Mouse (Mus musculus) kidney, postnatal 36 days (tissue): ENCODE measurements around the gene Cdkal1.

Source experiments
- DNase-seq, 2 experiments: peaks; one replicate each; pipeline ENCODE4 v3.0.0; 2021 to 2022; ENCODE audit warnings: mixed read lengths in 2 of 2

Cdkal1 gene

DNA sequence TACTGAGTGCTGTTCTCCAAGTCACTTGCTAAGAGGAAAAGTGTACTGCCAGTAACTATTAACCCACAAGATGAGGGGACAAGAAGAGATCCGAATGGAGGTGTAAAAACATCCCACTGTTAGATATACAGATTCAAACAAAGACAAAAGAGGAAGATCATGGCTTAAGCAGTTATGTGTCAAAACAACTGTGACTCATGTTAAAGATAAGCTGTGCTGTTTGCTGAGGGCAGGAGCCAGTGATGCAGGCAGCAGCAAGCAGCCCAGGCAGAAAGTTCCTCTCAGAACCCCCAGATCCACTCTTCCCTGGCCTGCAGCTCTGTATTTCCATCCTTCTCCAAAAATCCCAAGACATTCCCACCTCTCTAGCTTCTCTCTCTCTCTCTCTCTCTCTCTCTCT is 230.5 kb downstream of the Cdkal1 start:
- no peak for DNase-seq

DNA sequence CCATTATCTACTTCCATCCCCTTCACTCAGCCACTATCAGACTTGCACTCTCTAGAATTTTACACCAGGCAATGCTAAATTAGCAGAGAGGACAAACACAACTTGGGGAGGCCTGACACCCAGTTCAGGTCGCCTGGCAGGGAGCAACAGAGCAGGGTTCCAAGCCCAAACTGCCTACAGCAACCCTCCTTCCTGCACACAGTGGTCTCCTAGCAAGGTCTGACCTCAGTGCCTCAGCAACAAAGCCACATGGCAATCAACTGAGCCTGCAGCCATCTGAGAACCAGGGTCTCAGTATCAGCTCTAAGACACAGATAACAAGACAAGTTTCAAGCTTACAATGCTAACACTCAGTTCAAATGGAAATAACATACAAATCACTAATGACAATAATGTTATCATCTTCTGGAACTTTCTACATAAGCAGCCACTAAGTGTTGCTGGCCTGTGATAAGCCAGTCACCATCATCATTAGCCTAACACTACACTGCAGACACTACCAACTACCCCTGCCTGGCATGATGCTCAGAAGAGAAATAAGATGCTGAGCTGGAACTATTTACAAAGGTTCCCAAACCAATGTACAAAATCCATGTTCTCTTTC is 231.7 kb downstream of the Cdkal1 start:
- DNase-seq = no peak

DNA sequence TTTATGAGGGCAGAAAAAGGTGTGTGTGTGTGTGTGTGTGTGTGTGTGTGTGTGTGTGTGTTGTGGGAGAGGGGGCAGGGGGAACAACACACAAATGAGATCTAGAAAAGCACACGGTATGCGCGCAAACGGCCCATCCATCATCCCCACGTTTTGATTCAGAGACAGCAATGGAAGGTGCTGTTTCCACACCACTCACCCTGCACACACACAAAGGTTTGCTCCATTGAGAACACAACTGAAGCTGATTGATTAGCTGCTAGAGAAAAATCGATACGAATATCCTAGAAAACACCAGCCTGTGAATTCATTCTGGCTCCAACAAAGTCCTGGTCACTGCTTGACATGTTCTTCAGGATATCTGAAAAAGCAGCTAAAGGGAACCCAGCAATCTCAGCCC is 233.6 kb downstream of the Cdkal1 start:
- no peak for DNase-seq

DNA sequence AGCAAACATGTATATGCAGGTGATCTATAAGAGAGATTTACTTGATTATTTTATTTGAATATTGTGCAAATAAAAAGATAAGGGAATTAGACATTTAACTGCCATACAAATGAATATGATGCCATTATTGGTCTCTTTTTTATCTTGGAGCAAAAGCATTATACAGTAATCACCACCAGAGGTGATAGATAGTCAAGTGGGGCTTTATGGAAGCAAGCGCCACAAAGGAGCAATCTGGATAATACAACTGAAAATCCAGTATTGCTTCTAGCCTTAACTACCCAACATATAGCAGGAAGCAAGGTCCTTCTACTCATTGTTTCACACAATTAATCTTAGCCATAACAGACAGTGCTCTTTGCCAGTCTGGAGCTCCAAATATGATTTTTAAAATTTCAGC is 234.1 kb downstream of the Cdkal1 start:
- DNase-seq = no peak

DNA sequence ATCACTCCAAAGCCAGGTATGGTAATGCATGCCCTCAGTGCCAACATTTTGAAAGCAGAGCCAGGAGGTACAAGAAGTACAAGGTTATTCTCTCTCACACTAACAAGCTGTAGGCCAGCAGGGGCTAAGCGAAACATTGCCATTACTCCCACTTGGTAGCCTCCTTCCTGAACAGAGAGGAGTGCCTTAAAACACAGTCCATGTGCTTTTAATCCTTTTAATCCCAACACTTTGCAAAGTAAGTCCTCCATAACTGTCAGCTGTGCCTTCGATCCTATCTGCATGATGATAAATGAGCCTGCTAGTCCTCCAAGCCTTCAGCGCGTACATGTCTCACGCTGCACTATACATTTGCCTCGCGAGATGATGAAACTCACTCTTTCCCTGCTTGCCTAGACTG is 234.6 kb downstream of the Cdkal1 start:
- DNase-seq = no peak

DNA sequence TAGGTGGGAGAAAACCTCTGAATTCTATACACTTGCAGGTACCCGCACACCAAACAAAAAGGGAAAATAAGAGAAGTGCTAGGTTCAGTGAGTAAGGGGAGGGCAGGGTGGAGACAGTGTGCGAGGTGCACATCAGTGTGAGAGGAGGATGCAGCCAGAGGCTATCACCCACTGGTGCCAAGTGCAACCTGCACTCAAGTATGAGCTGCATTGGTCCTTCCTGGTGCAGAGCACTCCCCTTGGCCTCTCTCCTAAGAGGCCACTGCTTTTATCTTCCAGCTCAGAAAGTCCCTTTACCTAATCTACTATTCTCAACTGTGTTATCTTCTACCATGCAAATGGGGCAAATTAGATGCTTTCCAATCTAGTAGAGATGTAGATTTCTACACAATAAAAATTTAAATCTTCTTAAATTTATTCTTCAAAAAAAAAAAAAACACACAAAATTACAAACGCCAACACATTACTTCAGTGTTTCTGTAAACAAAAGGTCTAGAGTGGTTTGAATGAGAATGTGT is 238.8 kb downstream of the Cdkal1 start:
- DNase-seq = no peak

DNA sequence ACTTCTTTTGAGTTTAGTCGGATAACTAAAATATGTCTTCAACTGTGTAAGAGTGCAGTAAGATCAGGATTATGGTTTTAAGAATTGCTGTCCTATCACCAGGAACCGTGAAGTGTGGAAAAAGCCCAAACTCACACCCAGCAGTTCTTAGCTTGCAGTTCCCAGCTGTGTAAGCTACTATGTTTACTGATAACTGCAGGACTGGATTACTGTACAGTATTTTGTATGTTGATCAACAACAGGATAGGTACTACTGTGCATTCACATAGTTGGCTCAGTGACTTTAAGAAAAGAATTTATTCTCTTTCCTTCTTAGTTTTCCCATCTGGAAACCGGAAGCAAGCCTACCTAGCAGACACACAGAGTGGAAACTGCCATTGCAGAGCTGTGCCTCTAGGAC is 239.5 kb downstream of the Cdkal1 start:
- DNase-seq = no peak

DNA sequence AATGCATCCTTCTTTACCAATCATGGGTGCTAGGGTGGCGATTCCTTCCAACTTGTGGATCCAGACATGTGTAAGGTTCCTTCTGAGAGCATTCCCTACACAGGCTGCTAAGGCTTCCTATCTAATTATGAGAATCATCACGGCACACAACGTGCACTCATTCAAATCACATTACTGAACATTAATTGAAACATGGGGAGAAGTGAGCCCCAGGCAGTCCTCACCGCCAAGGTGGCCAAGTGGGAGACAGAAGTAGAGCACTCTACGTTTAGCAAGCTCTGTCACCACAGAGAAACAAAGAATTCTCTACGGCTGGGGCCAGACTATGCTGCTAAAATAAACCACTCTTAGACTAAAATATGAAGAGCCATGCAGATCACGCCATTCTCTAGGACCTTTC is 240.4 kb downstream of the Cdkal1 start:
- DNase-seq = no peak

DNA sequence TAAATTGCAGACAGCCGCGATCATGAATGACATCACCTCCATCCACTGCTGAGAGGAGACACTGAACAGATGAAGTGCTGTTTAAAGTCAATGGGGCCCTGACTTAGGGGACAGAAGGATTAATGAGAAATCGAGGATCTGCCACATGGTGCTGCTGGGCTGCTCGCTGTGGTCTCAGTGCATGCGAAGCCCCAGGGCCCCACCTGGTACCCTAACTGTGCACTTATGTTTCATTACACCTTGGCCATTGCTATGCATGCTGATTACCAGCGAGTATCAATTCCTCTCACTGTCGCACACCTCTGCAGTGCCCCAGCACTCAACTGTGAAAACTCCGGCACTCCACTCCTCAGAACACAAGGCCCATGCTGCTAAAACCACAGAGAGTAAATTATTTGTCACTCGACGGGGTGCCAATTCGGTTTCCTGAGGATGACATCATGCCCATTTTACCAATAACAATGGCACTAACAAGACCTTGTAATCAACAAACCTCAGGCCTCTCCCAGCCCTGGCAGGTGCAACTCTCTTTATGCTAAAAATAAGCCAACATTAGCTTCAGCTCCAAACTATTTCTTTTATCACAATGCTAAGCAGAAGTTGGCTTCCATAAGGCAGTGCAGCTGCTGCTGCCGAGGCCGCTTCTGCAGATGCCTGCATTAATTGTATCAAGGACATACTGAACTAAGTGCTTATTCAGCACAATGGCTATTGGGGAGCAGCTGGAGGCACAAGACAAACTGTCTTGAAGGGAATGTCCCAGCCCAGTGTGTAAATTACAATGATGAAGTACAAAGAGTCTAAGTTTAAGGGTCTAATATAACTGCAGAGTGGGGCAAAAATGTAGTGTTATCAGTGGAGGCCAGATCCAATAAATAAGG is 245.2 kb downstream of the Cdkal1 start:
- no peak for DNase-seq

DNA sequence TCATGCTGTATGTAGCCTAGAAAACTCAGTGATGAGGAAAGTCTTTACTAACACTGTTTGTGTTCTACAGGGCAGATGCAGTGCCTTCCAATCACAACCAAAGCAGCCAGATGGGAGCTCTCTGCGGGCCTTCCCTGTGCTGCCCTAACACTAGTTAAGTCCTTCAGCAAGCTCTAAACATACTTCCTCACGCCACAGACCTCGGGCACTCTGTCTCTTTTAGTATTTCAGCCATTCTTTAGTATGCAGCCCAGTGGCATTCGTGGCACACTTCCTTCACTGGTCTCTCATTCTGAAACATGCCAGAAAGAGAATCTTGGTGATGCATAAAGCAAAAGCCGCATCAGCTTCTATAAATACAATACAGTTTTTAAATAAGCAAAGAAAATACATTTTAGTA is 246.0 kb downstream of the Cdkal1 start:
- DNase-seq = no peak

DNA sequence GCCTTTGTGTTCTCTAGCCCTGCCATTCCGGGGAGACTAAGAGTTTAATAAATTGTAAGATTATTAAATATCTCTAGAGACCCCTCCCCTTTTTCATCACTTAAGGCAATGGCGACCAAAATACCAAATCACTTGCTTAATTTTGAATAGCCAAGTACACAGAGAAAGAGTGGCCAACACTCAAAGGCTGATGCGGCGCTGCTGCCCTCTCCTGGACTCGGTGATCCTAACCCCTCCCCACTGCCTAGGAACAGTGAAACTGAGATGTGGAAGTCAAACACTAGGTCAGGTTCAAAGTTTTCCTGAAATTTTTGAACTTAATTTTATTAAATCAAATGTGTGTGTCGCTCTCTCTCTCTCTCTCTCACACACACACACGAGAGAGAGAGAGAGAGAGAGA is 251.2 kb downstream of the Cdkal1 start:
- DNase-seq = peak; percentile 65 to 86

DNA sequence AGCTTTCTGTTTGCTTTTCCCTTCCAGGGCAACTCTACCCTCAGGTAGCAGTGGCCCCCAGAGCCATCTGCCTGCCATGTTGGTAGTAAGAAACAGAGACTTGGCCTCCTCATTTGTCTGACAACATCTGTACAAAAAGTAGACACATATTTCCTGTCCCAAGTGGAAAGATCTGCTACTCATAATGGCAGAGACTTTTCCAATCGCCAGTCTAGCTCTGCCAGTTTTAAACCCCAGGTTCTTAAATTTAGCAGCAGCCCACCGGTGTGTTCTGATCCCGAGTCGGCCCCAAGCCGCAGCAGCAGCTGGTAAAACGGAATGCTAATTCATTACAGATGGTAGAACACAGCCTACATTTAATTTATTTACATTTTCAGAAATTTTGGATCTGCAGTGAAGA is 251.9 kb downstream of the Cdkal1 start:
- DNase-seq = no peak

DNA sequence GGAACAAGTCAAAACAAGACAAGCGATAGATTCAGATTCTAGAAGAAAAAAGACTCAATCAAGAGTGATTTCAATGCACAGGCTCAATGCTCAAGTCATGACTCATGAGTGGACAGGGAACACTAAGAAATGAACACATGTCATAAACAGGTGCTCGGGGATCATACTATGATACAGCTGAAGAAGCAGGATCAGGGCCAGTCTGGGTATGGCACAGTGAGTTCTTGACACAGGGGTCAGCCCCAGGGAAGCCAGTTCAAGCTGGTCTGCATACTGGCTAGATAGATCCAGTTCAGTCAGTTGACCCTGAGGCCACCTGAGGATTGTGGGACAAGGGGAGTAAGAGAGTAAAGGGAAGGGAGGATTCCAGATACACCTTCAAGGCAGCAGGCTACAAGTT is 254.4 kb downstream of the Cdkal1 start:
- peak; percentile 58 to 69 for DNase-seq

DNA sequence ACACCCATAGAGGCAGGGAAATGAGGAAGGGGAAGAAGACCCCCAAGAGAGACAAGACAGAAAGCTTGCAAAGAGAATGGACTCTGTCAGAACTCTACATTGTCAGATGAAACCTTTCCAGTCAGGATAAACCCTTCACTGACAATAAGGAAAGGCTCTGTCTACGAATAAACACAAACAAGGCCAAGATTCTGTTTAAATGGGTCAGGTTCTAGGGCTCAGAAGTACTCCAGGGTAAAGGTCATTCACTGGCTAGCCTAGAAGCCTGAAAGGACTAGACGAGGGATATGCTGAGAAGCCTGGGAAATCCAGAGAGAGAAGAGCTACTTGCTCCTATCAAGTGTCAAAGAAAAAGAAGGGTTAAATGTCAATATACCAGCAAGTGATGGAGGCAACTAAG is 255.8 kb downstream of the Cdkal1 start:
- DNase-seq = peak in 1 of 2 experiments; percentile 38

DNA sequence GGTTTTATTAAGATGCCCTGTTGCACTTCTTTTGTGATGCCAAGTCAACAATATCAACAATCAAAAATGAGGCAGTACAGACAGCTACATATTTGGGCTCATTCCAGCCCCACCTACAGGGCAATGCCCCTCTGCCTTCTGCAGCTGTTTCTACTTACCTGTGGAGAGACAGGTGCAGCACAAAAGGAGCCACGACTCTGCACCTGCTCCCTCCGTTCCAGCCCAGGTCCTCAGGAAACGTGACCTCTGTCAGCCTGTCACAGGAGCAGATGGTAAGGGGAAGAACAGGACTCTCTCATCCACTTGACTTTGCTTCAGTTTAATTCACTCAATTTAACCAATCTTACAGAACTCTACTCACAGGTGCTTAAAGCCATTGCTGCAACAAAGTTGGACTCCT is 258.7 kb downstream of the Cdkal1 start:
- no peak for DNase-seq

DNA sequence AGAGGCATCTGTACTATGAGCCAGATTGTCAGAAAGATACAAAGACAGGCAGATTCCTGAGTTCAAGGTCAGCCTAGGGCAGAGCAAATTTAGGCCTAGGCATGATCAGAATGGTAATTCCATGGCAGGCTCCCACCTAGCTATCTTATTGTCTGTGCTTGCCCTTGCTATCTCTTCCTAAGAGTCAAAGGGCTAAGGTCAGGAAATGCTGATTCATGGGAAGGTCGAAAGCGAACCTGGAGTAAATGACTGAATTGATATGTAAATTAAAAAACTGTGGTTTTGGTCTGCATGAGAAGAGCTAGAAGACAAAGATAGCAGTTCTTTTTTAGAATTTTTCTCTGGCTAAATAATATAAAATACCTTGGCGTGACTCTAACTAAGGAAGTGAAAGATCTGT is 262.4 kb downstream of the Cdkal1 start:
- no peak for DNase-seq

DNA sequence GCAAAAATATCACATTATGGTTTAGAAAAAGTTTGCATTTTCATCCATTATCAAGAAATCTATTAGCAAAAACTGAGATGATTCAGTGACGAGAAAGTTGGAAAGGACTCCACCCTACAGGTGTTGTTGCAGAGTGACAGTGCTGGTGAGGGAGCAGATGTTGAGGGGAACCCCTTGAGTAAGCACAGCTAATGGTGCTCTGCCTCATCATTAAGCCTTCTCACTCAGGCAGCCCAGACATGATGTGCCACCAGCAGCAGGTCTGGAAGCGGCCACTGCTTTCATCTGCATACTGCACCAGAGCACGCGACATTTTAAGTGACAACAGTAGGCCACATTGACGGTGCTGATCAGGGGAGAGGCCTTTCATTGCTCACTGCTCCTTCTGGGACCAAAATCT is 264.8 kb downstream of the Cdkal1 start:
- no peak for DNase-seq

DNA sequence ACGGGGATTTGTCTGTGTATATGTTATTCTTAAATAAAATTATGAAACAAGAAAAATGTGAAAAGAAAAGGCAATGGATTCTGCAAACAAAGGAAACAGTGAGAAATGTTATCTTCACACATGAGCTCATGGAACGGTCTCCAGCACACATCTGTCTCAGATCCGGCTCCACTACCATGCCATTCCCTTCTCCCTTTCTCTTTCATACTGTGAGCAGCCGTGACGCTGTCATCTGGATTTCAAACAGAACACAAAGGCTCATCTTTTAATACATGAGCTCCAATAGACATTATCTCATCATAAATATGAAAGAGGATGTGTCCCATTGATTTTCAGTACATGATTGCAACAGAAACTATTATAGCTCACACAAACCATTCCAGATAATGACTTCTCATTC is 265.3 kb downstream of the Cdkal1 start:
- DNase-seq = no peak

DNA sequence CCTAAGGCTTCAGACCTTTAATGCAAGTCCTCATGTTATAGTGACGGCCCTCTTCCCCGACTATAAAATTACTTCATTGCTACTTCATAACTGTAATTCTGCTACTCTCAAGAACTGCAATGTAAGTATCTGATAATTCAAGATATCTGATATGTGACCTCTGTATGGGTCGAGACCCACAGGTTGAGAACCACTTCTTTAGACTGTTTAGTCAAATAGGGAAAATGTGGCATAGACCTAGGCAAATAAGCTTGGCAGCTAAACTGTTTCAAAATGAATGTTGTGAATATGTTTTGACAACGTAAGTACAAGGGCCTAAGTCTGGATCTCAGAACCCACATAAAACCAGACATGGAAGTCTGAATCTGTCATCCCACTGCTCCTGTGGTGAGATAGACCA is 266.8 kb downstream of the Cdkal1 start:
- no peak for DNase-seq

DNA sequence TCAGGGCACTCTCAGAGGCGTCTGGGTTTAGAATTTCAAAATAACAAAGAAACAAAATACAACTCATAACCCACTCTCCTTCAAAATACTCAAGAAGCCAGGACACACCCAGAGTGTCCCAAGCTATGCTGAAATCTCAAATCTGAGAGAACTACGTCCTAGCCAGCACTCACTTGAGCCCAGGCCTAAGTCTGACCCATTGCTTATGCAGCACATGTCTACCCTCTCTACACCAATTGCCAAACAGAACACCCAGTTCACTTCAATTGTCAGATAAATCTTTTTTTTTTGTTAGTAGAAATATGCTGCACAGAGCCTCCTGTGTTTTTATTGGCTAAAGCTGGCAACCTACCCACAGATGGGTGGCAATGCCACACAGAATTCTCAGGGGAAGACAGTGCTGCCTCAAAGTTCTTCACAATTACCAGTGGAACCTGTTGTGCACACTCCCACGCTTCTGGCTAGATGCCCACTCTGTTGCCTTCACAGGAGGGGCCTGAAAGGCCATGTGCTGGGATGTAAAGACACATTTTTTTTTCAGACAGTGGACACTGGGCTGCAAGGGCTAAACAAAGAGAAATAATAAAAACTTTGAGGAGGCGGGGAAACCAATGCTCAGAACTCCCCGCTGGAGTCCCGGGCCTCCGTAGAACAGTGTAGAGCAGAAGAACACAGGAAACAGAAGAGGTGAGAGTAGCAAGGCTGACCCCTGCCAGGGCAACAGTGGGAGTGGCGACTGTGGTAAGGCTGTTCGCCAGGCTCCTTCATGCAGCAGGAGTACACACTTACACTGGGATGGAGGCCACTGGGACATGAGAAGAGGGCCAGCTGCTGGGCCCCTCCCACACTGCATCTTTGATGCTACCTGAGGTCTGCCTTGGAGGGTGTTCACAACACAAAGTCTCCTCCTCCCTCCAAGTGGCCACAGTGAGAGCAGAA is 273.4 kb downstream of the Cdkal1 start:
- DNase-seq = peak in 1 of 2 experiments; percentile 9

DNA sequence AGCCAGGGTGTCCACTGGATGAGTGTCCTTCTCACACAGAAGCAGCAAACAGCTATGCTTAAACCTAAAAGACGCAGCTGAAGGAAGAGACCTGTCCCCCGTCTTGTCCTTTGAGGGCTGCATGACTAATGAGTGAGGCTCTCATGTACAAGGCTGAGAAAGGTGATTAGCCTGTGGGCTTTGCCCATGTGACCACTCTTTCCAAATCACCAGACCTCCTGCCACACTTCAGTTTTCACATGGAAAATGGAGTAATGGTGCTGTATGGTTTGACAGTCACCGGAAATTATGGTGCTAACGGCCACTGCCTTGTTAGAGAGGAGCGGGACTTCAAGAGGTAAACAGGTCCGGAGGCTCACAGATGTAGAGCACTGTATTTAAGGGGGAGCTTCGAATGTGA is 274.7 kb downstream of the Cdkal1 start:
- no peak for DNase-seq

DNA sequence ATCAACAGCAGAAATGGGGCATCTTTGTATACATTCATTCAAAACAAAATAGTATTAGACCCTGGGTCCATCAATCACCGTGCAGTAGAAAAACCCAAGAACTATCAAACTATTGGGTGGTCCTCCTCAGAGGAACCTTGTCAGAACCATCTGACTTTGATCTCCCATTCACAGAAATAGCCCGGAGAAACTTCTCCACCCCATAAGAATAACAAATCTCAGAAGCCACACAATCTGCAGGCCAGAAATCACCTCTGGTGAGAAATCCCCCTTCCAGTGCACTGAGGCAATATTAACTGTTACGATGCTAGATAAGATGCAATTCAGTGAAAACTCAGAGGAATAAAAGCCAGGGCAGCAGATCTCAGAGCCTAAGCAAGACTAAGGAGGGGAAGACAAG is 275.5 kb downstream of the Cdkal1 start:
- no peak for DNase-seq

DNA sequence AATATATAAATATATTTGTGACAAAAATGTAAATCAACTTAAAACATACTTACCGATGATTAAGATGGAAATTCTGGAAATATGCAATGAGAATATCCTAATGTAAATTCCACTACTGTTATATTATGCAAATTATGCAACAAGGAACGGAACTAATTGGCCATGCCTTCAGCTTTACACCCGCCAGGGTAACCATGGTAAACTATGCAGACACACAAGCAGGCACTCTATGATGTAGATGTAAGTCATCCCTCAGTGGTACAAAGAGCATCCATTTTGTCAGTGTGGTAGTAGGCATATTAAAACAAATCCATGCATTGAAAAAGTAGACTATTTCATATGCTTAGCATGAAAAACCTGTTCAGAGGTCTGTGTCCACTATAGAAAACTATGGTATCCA is 276.9 kb downstream of the Cdkal1 start:
- DNase-seq = no peak
